Mouse (Mus musculus) retina, postnatal 1 day (tissue): ENCODE results near the gene Olfr1423.
"Not testable (repeated sequence)": the region's sequence is repeated elsewhere in the genome, so short reads cannot be mapped to it uniquely, and the experiment has no call there.

ENCODE experiments used
- DNase-seq: peaks from one replicate; pipeline ENCODE4 v3.0.0-alpha.2; 2012

Gene Olfr1423

DNA sequence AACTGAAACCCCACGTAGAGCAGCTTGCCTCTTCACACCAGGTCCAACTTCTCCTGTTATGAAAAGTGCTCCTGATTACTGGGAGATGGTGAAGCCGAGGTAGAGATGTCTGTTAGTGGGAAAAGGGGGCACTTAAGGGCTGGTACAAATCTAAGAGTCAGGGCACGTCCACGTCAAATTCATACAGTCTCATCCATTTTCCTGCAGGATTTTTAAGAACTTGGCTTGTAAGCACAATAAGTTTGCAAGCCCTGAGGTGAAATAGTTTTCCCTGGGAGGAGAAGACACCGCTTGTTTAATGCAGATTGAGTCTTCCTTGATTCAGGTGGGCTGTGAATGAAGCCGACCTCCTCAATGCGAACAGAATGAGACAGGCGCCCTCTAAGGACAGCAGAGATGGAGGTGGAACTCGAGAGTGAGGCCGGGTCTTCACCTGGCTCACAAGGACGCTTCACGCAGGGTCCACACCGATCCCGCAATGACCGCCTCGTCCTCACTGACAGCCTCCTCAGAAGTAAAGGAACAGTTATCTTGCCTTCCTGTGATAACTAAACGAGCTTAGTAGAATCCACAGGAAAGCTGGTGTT is 34.7 kb downstream of the Olfr1423 start:
- DNase-seq, result peak; percentile 38

DNA sequence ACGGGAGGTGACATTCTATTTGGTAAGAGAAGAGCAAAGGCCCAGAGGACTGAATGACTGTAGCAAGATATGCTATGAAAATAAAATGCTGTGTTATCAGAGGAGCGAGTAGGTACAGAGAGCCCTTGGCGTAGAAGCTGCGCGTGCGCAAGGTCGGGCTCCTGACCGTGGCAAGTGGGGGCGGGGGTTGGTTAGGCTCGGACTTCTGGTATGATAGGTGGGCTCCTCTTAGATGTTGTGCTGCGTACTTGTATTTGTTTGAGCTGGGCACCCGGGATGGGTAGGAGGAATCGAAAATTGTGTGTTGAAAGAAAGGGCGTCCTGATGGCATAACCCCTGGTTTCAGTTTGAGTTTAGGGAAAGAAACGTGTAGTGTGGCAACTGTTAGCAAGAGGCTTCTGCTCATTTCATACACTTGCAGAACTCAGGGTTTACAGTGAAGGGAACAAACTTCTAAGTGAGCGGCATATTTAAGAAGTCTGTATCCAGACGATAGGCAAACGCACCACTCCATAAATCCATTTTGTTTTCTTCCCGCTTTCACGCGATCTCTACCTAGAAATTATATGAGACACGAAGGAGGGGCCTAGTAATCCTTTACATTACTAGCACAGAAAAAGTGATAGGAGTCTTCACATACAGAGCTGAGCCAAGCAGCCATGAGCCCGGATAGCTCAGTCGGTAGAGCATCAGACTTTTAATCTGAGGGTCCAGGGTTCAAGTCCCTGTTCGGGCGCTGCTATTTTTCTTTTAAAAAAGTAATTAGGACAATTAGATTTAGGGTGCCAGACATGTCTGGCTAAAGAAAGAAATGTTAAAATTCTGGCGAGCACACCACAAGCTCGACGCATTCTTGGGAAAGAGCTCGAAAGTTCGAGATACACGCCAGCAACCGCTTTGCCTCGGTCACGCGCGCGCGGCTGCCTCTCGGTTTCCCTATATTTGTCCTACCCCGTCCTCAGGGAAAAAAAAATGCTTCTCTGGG is 35.4 kb downstream of the Olfr1423 start:
- peak; percentile 93 for DNase-seq

DNA sequence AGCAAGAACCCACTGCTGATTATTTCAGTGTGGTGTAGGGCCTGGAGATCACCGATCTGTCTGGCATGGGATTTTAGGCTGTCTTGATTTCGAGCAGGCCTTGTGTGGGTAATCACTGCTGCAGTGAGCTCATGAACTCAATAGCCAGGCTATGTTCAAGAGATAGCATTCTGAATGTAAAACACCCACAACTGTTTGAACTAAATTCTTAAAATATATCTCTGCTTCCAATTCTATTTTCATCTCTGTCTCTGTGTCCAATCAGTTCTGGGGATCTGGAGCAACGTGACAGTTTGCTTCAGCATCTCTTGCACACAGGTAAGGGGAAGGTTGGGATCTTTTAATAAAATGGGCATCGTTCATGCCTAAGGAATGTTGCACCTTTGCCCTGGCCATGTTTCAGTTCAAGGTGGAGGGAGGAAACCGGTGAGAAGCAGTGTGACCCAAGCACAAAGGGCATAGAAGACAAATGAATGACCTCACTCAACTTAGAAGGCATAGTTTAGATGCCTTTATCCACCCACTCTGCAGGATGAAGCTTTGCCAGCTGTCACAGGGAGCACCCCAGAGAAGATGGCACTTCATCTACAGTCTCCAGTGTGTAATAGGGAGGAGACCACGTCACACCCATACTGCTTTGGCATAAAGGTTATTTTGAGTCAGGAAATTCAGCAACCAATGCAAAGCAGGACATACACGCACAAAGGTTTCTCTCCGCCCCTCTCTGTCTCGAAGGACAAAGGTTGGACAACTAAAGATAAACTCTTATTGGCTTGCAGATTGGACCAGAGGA is 36.7 kb downstream of the Olfr1423 start:
- DNase-seq, result peak; percentile 21

DNA sequence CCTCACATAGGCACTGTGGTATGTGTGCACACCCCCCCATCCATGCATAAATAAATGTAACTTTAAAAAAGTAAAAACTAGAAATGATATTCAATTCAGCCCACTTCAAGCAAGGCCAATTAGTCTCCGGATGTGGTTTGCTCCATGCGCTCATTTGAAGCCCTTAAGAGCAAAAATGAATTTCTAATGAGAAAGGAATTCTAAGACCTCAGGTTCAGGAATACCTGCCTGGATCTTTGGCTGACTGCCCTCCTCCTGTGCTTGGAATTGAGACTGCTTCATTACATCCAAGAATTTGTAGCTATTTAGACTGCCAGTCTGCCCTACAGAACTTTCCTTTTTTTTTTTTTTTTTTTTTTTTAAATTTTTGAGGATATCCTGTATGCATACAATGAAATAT is 37.5 kb downstream of the Olfr1423 start:
- no peak for DNase-seq

DNA sequence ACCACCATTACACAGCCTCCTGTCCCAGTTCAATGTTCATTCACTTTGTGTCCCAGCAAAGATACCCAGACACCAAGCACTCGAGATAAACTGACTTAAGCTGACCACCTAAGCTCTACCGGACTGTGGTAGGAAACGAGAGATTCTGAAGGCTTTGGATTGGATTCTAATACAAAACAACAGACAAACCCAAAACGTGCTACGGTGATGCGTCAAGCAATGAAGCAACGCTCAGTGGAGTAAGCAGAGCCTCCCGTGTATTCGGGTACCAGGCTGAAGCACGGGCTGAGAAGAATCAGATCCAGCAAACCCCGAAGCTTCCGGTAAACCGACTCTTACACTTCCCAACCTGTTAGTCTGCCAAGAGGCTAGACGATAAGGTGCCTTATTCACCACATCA is 38.3 kb downstream of the Olfr1423 start:
- DNase-seq, result no peak

DNA sequence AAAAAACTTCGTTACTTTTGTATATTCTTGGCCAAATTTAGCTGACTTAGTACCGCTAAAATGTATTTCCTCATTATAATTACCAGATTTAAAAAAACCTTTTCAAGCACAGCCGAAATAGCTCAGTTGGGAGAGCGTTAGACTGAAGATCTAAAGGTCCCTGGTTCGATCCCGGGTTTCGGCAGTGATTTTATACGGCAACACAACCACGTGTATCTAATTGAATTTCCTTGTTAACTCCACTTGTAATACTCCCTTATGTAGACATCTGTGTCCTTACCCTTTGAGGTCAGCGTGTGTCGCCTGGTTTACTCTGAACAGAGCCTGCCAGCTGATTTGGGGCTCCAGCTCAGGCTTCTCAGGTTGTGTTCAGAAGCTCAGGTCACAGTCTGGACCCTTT is 39.0 kb downstream of the Olfr1423 start:
- peak; percentile 80 for DNase-seq

DNA sequence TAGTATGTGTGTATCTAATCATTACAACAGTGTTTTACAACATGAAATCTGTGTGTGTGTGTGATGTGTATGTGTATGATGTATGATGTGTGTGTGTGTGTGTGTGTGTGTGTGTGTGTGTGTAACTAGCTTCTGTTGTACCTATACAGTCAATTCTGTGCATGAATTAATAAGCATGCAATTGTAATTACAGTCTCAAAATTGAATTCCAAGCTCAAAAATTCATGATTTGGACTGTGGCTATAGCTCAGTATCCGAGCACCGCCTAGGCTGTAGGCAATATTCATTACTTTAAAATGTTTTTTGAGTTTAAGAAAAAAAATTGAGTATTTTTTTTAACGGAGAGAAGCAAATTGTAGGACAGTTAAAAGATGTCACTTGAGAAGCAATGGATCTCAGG is 39.4 kb downstream of the Olfr1423 start:
- no peak for DNase-seq

DNA sequence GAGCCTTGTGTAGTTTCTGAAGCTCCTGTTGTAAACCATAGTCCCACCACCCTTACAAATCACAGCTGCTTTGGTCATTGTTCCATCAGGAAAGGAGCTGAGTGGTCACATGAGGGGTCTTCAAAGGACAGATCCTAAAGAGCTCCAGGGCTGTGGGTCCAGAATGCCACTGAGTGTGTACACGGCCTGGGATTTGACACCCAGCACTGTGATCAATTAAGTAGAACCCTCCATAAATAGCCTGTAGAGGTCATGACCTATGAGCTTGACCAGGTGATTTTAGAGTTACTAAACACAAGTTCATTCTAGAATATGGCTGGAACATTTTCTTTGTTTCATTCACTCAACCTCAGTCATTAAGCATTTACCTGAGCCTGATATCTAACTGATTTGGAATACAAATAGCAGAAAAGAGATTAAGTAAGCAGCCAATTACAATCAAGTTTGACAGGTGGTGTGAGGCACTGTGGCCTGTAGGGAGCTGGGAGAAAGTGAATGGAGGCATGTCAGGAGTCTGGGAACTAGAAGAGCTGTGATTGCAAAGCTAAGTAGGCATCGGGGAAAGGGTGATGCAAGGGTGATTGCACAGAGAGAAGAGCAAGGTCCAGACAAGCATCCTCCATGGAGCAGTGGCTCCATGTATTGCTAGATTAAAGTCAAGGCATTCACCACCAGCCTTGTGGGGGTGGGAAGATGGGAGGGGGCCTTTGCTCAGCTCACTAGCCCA is 45.2 kb downstream of the Olfr1423 start:
- no peak for DNase-seq

DNA sequence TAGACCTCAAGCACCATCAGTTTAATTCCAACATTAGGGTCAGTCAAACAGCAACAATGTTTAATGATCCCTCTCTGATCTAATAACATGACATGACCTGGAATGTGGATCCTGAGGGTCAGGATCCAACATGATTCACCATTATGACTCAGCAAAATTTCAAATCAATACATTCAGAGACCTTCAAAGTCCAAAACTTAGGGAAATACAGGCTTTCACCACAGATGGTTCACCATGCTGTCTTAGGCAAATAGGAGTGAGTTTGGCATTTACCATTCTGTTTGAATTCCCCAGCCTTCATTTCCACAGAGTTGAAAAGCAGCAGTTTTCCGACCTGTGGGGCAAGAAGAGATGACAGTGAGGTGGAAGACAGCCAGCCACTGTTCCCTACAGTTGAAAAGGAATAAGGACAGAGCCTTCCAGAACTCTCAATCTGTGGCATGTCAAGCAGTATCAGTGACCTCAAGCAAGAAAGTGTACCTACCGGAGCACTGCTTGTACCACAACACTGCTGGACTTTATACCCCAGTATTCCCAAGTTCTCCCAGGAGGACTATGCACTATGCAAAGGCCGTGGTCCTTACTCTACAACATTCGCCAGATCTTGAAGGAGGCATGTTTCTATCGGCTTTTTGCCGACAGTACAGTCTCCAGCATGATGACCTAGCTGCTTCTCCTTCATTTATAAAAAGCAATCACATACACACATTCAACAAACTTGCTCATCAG is 46.2 kb downstream of the Olfr1423 start:
- DNase-seq, result no peak

DNA sequence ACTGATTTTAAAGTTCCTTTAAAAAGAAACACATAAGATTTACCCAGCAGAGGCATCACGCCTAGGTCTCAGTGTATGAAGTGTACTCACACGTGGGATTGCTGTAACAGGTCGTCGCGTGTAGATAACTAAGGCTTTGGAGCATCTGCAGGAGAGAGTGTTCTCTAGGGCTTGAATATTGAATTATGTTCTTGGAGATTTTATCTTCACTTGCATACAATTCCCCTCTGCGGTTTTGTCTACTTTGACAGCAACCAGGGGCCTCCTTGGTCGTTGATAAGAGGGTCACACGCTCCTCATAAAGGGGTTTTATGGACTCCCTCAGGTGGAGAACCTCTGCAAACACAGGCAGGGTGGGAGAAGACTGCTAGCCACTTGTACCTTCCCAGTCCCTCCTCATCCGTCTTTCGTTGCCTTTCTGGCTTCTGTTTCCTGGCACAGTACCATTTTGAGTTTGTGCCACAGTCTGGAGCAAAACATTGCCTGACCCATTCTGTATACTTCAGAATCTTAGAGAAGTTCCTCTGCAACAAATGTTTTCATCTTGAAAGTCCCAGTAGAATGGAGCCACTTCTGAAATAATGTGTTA is 48.6 kb downstream of the Olfr1423 start:
- DNase-seq, result no peak

DNA sequence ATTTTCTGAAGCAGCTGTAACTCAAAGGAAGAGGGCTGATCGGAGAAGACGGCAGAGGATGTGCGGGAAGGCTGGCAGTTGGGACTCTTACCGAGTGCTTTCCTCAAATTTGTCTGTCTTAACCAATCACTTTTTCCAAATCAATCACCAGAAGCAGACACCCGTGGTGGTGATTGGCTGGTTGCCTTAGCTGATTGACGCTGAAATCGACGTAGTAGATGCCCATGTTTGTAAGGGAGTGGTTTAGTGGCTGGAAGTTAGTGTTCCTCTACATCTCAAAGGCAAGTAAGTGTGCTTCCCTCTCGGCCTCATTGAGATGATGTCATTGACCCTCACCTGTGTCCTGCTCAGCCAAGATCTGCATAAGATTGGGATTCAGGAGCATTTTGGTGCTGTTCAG is 49.1 kb downstream of the Olfr1423 start:
- no peak for DNase-seq

DNA sequence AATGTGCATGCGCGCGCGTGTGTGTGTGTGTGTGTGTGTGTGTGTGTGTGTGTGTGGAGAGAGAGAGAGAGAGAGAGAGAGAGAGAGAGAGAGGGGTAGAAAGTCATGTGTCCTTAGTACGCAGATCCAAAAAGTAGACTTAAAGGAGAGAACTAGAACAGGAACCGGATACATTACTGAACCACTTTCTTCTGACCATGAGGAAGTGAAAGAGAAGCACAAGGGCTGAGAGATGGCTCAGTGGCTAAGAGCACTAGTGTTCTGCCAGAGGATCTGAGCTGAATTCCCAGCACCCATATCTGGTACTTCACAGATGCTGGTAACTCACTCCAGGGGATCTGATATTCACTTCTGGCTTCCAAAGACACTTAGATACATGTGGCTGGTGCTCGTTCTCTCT is 51.8 kb downstream of the Olfr1423 start:
- DNase-seq, result no peak

DNA sequence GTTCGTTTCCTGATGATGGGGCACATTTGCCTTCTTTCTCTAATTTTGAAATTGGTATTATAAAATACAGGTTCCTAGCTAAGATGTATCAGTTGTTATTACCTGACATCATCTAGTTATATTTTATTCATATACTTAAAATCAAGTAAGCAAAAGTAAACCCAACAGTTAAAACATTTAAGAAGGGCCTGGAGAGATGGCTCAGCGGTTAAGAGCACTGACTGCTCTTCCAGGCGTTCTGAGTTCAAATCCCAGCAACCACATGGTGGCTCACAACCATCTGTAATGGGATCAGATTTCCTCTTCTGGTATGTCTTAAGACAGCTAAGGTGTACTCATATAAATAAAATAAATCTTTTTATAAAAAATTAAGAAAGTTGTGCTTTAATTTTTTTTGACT is 53.3 kb downstream of the Olfr1423 start:
- DNase-seq, result no peak

DNA sequence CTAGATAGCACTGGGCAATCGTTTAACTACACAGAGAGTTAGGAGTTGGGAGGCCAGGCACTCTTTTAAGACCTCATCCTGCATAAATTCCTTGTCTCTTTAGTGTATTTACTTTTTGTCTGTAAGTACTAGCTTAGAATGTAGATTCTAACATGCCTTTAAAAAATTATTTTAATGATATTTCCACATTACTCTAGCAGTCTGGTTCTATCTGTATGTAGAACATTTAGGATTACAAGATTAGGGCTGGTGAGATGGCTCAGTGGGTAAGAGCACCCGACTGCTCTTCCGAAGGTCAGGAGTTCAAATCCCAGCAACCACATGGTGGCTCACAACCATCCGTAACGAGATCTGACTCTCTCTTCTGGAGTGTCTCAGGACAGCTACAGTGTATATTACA is 56.5 kb downstream of the Olfr1423 start:
- DNase-seq, result not testable (repeated sequence)
